Mouse (Mus musculus): ENCODE measurements at regions not wholly inside any gene's neighbourhood (a gene's known extent, or its start where the extent isn't known, plus 50 kb on each side); places are given as distances from the start of the nearest gene placed in this dataset.
"Not testable (repeated sequence)": the region's sequence is repeated elsewhere in the genome, so short reads cannot be mapped to it uniquely, and the experiment has no call there.

GRCm38 (mm10) chr5:134848981-134849380 lies 57.6 kb downstream of the Tmem270 start:
- TF ChIP-seq FLI1 (IDR thresholded peaks at IDR 0.05; ENCODE audit: low read length), result no peak
- TF ChIP-seq GATA1 (IDR thresholded peaks at IDR 0.05; ENCODE audit: borderline replicate concordance, low read length), result no peak
- peaks cover 4% of the 10 kb centered on the region for H3K27me3 ChIP-seq (replicated peaks)

GRCm38 (mm10) chr5:134848571-134848970 lies 58.0 kb downstream of the Tmem270 start:
- TF ChIP-seq GATA1 (IDR thresholded peaks at IDR 0.05; ENCODE audit: borderline replicate concordance, low read length) (no peak), FLI1 (IDR thresholded peaks at IDR 0.05; ENCODE audit: low read length) (no peak)
- Histone ChIP-seq H3K4me1 (no peaks in the 10 kb centered on the region), H3K4me3 (replicated peaks) (no peak overlapping the region), H3K36me3 (replicated peaks; ENCODE audit: low read length) (no peaks in the 10 kb centered on the region), H3K27me3 (replicated peaks) (peaks cover 4% of the 10 kb centered on the region), H3K9me3 (peaks cover 42% of the 10 kb centered on the region)

More at GRCm38 (mm10) chr5:134848981-134849380, 57.6 kb downstream of the Tmem270 start:
- Histone ChIP-seq H3K4me1 (no peaks in the 10 kb centered on the region), H3K9me3 (peaks cover 38% of the 10 kb centered on the region), H3K4me3 (replicated peaks) (no peak overlapping the region), H3K36me3 (replicated peaks; ENCODE audit: low read length) (no peaks in the 10 kb centered on the region)

DNA sequence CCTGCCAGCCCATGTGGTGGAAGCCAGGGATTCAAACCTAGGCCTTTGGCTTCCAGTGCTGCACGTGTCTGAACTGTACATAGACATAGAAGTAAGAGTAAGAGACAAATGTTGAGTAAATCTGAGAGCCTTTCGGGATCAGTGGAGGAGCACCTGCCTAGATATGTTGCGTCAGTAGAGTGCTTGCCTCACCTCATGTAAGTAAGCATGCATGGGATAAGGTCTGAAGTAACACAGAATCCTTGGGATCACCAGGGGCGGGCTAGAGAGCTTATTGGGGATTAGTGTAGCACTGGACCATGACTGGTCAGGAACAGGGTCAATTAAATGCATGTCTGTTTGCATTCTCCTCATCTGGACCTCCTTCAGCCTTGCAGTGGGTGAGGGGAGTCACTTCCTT lies 61.1 kb downstream of the Tmem270 start:
- TF ChIP-seq FLI1 (IDR thresholded peaks at IDR 0.05; ENCODE audit: low read length), result no peak
- H3K9me3 ChIP-seq, result peaks cover 58% of the 10 kb centered on the region
- no peaks in the 10 kb centered on the region for H3K36me3 ChIP-seq (replicated peaks; ENCODE audit: low read length)
- H3K4me3 ChIP-seq (replicated peaks), result no peak overlapping the region
- no peaks in the 10 kb centered on the region for H3K4me1 ChIP-seq
- peaks cover 5% of the 10 kb centered on the region for H3K27me3 ChIP-seq (replicated peaks)

DNA sequence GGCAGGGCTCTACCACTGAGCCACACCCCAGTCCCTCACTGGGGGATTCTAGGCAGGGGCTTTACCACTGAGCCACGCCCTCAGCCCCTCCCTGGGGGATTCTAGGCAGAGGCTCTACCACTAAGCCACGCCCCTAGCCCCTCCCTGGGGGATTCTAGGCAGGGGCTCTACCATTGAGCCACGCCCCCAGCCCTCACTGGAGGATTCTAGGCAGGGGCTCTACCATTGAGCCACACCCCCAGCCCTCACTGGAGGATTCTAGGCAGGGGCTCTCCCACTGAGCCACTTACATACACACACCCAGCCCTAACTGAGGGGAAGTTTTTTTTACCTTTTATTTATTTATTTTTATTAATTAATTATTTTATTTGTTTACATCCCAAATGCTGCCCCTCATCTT lies 62.3 kb downstream of the Tmem270 start:
- not testable (repeated sequence) for H3K36me3 ChIP-seq (replicated peaks; ENCODE audit: low read length); H3K4me1 ChIP-seq; H3K27me3 ChIP-seq (replicated peaks); H3K4me3 ChIP-seq (replicated peaks)
- peaks cover 62% of the 10 kb centered on the region for H3K9me3 ChIP-seq

DNA sequence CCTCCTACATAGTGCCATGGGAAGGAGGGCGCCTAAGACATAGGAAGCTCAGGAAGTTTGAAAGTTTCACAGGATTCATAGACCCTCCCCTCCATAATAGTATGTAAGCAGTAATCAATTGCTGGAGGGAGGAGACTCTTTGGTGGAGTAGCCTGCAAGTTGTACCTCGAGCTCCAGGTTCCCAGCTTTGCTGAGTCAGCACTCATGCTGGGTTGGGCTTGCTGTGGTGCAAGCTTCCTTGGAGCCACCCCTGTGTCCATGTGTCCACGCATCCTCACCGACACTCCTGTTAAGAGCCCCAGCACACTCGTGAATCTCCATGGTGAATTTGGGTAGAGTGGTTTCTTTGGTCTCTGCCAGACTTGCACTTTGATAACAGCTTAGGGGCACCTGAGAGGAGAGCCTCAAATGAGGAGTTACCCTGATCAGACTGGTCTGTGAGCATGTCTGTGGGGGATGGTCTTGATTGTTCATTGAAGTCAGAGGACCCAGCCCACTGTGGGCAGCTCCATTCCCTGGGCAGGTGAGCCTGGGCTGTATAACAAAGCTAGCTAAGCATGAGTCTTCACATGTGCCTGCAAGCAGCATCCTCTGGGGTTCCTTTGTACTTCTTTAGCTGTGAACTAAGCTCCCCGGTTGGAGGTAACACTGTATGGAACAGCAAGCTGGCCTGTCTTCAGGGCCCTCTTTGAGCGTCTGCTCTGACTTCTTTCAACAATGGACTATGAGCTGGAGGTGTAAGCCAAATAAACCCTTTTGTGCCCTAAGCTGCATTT lies 65.1 kb downstream of the Tmem270 start:
- no peak overlapping the region for H3K4me3 ChIP-seq (replicated peaks)
- no peaks in the 10 kb centered on the region for H3K4me1 ChIP-seq
- peaks cover 52% of the 10 kb centered on the region for H3K9me3 ChIP-seq
- no peaks in the 10 kb centered on the region for H3K36me3 ChIP-seq (replicated peaks; ENCODE audit: low read length)
- H3K27me3 ChIP-seq (replicated peaks), result peaks cover 3% of the 10 kb centered on the region
- TF ChIP-seq GATA1 (IDR thresholded peaks at IDR 0.05; ENCODE audit: borderline replicate concordance, low read length) (no peak), FLI1 (IDR thresholded peaks at IDR 0.05; ENCODE audit: low read length) (no peak)

DNA sequence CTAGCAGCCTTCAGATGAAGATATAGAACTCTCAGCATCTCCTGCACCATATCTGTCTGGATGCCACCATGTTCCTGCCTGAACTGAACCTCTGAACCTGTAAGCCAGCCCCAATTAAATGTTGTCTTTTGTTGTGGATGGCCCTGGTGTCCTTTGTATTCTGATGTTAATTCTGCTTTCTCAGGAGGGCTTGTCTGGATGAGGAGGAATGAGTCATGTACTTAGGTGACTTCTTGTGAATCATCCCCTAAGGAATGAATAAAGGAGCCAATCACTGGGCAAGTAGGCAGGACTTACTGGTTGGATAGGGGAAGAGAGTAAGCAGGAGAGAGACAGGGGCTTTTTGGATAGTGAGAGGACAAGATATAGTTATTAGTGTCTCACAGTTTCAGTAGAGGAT lies 70.0 kb downstream of the Tmem270 start:
- no peak for TF ChIP-seq FLI1 (IDR thresholded peaks at IDR 0.05; ENCODE audit: low read length)
- TF ChIP-seq GATA1 (IDR thresholded peaks at IDR 0.05; ENCODE audit: borderline replicate concordance, low read length), result no peak
- peaks cover 13% of the 10 kb centered on the region for H3K27me3 ChIP-seq (replicated peaks)
- H3K36me3 ChIP-seq (replicated peaks; ENCODE audit: low read length), result no peaks in the 10 kb centered on the region
- no peak overlapping the region for H3K4me3 ChIP-seq (replicated peaks)
- no peaks in the 10 kb centered on the region for H3K4me1 ChIP-seq
- H3K9me3 ChIP-seq, result peaks cover 23% of the 10 kb centered on the region

GRCm38 (mm10) chr5:134832896-134833295 lies 73.6 kb downstream of the Tmem270 start:
- no peak for TF ChIP-seq GATA1 (IDR thresholded peaks at IDR 0.05; ENCODE audit: borderline replicate concordance, low read length)
- no peak for TF ChIP-seq FLI1 (IDR thresholded peaks at IDR 0.05; ENCODE audit: low read length)

GRCm38 (mm10) chr5:134817671-134818070 lies 70.5 kb upstream of the Eln start:
- Histone ChIP-seq H3K4me1 (no peaks in the 10 kb centered on the region), H3K36me3 (replicated peaks; ENCODE audit: low read length) (no peaks in the 10 kb centered on the region), H3K9me3 (no peaks in the 10 kb centered on the region; the same call in 1 of the 2 replicates), H3K27me3 (replicated peaks) (peaks cover under 1% of the 10 kb centered on the region), H3K4me3 (replicated peaks) (no peak overlapping the region)
- TF ChIP-seq GATA1 (IDR thresholded peaks at IDR 0.05; ENCODE audit: borderline replicate concordance, low read length) (no peak), FLI1 (IDR thresholded peaks at IDR 0.05; ENCODE audit: low read length) (no peak)

More at GRCm38 (mm10) chr5:134832896-134833295, 73.6 kb downstream of the Tmem270 start:
- Histone ChIP-seq H3K27me3 (replicated peaks) (peaks cover 10% of the 10 kb centered on the region), H3K4me3 (replicated peaks) (no peak overlapping the region), H3K4me1 (no peaks in the 10 kb centered on the region), H3K9me3 (peaks cover 3% of the 10 kb centered on the region), H3K36me3 (replicated peaks; ENCODE audit: low read length) (no peaks in the 10 kb centered on the region)

DNA sequence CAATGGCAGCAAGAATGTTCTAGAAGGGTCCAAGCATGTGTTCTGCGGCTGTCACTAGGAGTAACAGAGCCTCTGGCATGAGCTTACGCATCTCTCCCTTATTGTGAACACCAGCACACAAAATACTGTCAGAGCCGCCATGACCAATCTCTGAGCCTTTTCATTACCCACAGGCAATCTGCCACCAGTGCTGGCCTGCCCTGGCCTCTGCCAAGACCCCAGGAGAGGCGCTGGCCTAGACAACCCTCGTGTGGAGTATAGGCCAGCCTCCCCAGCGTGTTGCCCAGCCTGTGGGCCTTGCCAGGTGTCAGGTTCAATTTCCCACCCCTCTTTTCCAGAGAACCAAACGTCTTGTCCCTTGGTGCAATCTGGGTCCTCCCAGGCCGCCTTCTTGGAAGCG lies 62.0 kb upstream of the Eln start:
- no peak for TF ChIP-seq GATA1 (IDR thresholded peaks at IDR 0.05; ENCODE audit: borderline replicate concordance, low read length)
- peaks cover 19% of the 10 kb centered on the region for H3K9me3 ChIP-seq
- H3K4me3 ChIP-seq (replicated peaks), result no peak overlapping the region
- H3K36me3 ChIP-seq (replicated peaks; ENCODE audit: low read length), result no peaks in the 10 kb centered on the region
- peaks cover 12% of the 10 kb centered on the region; the same call in 1 of the 2 replicates for H3K4me1 ChIP-seq
- peaks cover 14% of the 10 kb centered on the region for H3K27me3 ChIP-seq (replicated peaks)

DNA sequence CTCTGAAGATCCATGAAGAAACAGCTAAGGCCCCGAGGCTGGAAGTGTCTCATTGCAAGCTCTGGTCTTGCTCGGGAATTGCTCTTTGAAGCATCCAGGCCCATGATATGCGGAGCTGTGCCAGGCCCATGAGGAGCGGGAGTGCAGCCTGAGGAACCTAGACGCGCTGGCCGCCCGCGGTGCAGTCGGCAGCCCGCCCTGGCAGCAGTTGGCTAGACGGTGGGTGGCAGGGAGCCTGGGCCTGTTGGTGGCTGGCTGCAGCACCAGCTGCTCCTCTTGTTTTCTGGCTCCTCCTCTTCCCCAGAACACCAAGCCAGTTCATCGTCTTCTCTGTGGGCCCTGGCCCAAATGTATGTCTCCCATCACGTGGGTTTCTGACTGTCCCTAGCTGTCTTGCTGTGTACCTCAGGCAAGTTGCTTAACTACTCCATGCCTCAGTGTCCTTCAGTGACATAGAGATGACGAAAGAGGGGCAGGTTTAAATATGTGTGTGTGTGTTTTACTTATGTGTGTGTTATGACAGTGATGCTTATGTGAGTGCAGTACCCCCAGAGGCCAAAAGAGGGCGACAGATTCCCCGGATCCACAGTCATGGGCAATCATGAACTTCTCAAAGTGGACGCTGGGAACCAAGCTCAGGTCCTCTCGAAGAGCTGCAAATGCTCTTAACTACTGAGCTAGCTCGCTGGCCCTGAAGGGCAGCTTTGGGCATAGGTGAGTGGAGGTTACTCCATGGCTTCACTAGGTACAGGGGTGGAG lies 57.3 kb upstream of the Eln start:
- H3K27me3 ChIP-seq (replicated peaks), result peaks cover 19% of the 10 kb centered on the region
- TF ChIP-seq FLI1 (IDR thresholded peaks at IDR 0.05; ENCODE audit: low read length) (no peak), GATA1 (IDR thresholded peaks at IDR 0.05; ENCODE audit: borderline replicate concordance, low read length) (no peak)

More for the DNA sequence above, 57.3 kb upstream of the Eln start:
- H3K9me3 ChIP-seq, result peaks cover 39% of the 10 kb centered on the region
- H3K4me3 ChIP-seq (replicated peaks), result no peak overlapping the region
- peaks cover 8% of the 10 kb centered on the region for H3K4me1 ChIP-seq
- H3K36me3 ChIP-seq (replicated peaks; ENCODE audit: low read length), result no peaks in the 10 kb centered on the region
